Mouse (Mus musculus) embryonic facial prominence, embryonic 12.5 days (tissue): ENCODE results near the gene Pgs1. TPM values are rescaled to one million over a fixed set of nuclear protein-coding genes. Genes with fewer than 3 reads are reported as not detected.

ENCODE experiments used
- microRNA-seq: library from miRNA; unstranded; fragments of <30 nt; microRNA quantifications from one replicate; pipeline ENCODE4, GENCODE M21; 2017
- polyA plus RNA-seq: library from polyadenylated mRNA; unstranded; fragments of >200 nt; fragmentation: Nextera tagmentation; extraction: Ambion mirVana; gene quantifications from 2 replicates; pipeline ENCODE4 v1.2.1, GENCODE M21; 2016

The Pgs1 gene
- polyA plus RNA-seq, 1 experiment from 2014 or later = 43.0 TPM

Small RNA genes lying within 50 kb of the gene (microRNA-seq; reads per million reads assigned to microRNA genes)
- not detected for gene Mir6933

Other genes with a start within 250 kb of the Pgs1 start
- 1.3 TPM in 2 replicates for gene Tmc8, start 204.2 kb upstream of the Pgs1 start, polyA plus RNA-seq
- 17.5 and 19.1 TPM in 2 replicates for gene Tmc6, start 204.1 kb upstream of the Pgs1 start, polyA plus RNA-seq
- gene 6030468B19Rik, start 188.6 kb upstream of the Pgs1 start, polyA plus RNA-seq = 0.26 TPM in 1 of 2 replicates, not detected in the other
- 0.54 and 1.3 TPM in 2 replicates for gene Gm20708, start 176.6 kb upstream of the Pgs1 start, polyA plus RNA-seq
- gene Syngr2, start 176.6 kb upstream of the Pgs1 start, polyA plus RNA-seq = 29.6 and 31.0 TPM in 2 replicates
- gene Afmid, start 160.4 kb upstream of the Pgs1 start, polyA plus RNA-seq = 4.3 and 4.9 TPM in 2 replicates
- gene Tk1, start 160.2 kb upstream of the Pgs1 start, polyA plus RNA-seq = 117 and 129 TPM in 2 replicates
- 312 and 318 TPM in 2 replicates for gene Birc5, start 137.0 kb upstream of the Pgs1 start, polyA plus RNA-seq
- gene Tmem235, start 125.5 kb upstream of the Pgs1 start, polyA plus RNA-seq = not detected in 2 replicates
- 2.5 and 2.8 TPM in 2 replicates for gene Tha1, start 112.8 kb upstream of the Pgs1 start, polyA plus RNA-seq
- gene Socs3, start 16.2 kb upstream of the Pgs1 start, polyA plus RNA-seq = 18.4 and 19.3 TPM in 2 replicates
- gene Dnah17, start 144.3 kb downstream of the Pgs1 start, polyA plus RNA-seq = 0.23 and 0.27 TPM in 2 replicates